Mouse (Mus musculus) testis, adult 2 months (tissue): ENCODE measurements around the gene Kdm1b.

Source experiments
- CTCF ChIP-seq: fragments of 200-500 bp; IDR thresholded peaks from 2 replicates; pipeline ENCODE4 v1.5.1; 2012; ENCODE audit warnings: low read depth, mild to moderate bottlenecking, inconsistent platforms, low read length, moderate library complexity; ENCODE audit not compliant: control insufficient read depth, insufficient read depth, insufficient replicate concordance
- POLR2A ChIP-seq: fragments of 200-500 bp; IDR thresholded peaks from 2 replicates; pipeline ENCODE4 v1.6.1; 2012; ENCODE audit warnings: low read depth, mild to moderate bottlenecking, inconsistent platforms, low read length, moderate library complexity; ENCODE audit not compliant: control insufficient read depth

DNA sequence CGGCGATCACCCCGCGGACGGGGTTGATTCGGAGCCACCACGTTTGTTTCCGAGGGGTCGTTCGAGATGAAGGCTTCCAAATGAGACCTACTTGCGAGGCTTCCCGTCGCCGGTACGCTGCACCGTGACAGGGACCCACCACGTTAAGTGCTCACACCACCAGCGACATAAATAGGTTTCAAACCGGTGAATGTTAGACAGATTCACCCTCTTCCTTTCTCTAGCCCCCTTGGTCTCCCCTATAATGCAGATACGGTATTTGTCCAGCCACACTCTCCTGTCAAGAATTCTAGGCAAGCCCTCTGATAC lies 63.2 kb downstream of the Kdm1b start:
- TF ChIP-seq POLR2A (0 out of 2 replicates have a peak, but pooled peaks have one; percentile 13), CTCF (no peak)
